Mouse (Mus musculus) testis, adult 2 months (tissue): ENCODE results near the gene Prr3. TPM values are rescaled to one million over a fixed set of nuclear protein-coding genes. Genes with fewer than 3 reads are reported as not detected.
A peak's percentile ranks its signal among the peaks of the same experiment; 100 is the strongest.

Experiments
- H3K27ac ChIP-seq: fragments of 200-500 bp; 2 replicates; pipeline ENCODE4 v1.5.1; 2012; ENCODE audit warnings: low read depth, low read length; ENCODE audit not compliant: control insufficient read depth, insufficient read depth
- H3K27me3 ChIP-seq: fragments of 200-500 bp; 2 replicates; pipeline ENCODE4 v1.6.1; 2012; ENCODE audit warnings: mild to moderate bottlenecking, low read length, moderate library complexity; ENCODE audit not compliant: control insufficient read depth, insufficient read depth
- H3K36me3 ChIP-seq: fragments of 200-500 bp; 2 replicates; pipeline ENCODE4 v1.6.1; 2012; ENCODE audit warnings: mild to moderate bottlenecking, low read length; ENCODE audit not compliant: control insufficient read depth, insufficient read depth
- H3K4me1 ChIP-seq: fragments of 200-500 bp; 2 replicates; pipeline ENCODE4 v1.6.1; 2012; ENCODE audit warnings: low read length; ENCODE audit not compliant: control insufficient read depth, insufficient read depth
- H3K4me3 ChIP-seq: fragments of 200-500 bp; 2 replicates; pipeline ENCODE4 v1.5.1; 2012; ENCODE audit warnings: low read depth, mild to moderate bottlenecking, low read length, moderate library complexity, mixed read lengths; ENCODE audit not compliant: control insufficient read depth
- CTCF ChIP-seq: fragments of 200-500 bp; IDR thresholded peaks from 2 replicates; pipeline ENCODE4 v1.5.1; 2012; ENCODE audit warnings: low read depth, mild to moderate bottlenecking, inconsistent platforms, low read length, moderate library complexity; ENCODE audit not compliant: control insufficient read depth, insufficient read depth, insufficient replicate concordance
- POLR2A ChIP-seq: fragments of 200-500 bp; IDR thresholded peaks from 2 replicates; pipeline ENCODE4 v1.6.1; 2012; ENCODE audit warnings: low read depth, mild to moderate bottlenecking, inconsistent platforms, low read length, moderate library complexity; ENCODE audit not compliant: control insufficient read depth
- polyA plus RNA-seq: library from polyadenylated mRNA; depleted of rRNA; stranded (reverse); fragments of >200 nt; gene quantifications from 2 replicates; pipeline ENCODE4 v1.2.3, GENCODE M21; 2012

Prr3 gene
- polyA plus RNA-seq, 1 experiment = 35.7 TPM

- Histone ChIP-seq H3K36me3 (peaks cover 2% of the 10 kb centered on the region; the same call in 1 of the 2 replicates), H3K27ac (no peak overlapping the region), H3K4me3 (no peak overlapping the region), H3K27me3 (no peaks in the 10 kb centered on the region), H3K4me1 (no peaks in the 10 kb centered on the region)
- TF ChIP-seq CTCF (no peak), POLR2A (no peak)
Observed at GRCm38 (mm10) chr17:35991781-35992180, 11.7 kb upstream of the Prr3 start.

- no peak overlapping the region for H3K27ac ChIP-seq
- H3K36me3 ChIP-seq = peaks cover 14% of the 10 kb centered on the region
- no peak for TF ChIP-seq POLR2A
- TF ChIP-seq CTCF = no peak
- H3K4me3 ChIP-seq = no peak overlapping the region
- no peaks in the 10 kb centered on the region for H3K27me3 ChIP-seq
- peaks cover 8% of the 10 kb centered on the region for H3K4me1 ChIP-seq
Observed at GRCm38 (mm10) chr17:35981776-35982175, 1.7 kb upstream of the Prr3 start.

- H3K4me3 ChIP-seq = peak overlapping the region; percentile 95
- peak overlapping the region; percentile 90 for H3K27ac ChIP-seq
- no peaks in the 10 kb centered on the region for H3K27me3 ChIP-seq
- TF ChIP-seq POLR2A = no peak; the same call in 1 of the 2 replicates
- peaks cover 8% of the 10 kb centered on the region for H3K4me1 ChIP-seq
- peaks cover 14% of the 10 kb centered on the region for H3K36me3 ChIP-seq
Observed at GRCm38 (mm10) chr17:35980363-35980754, 323 bp upstream of the Prr3 start.

GRCm38 (mm10) chr17:35978811-35979400, 1.1 kb downstream of the Prr3 start:
- peak overlapping the region; percentile 92 for H3K27ac ChIP-seq
- peaks cover 8% of the 10 kb centered on the region for H3K4me1 ChIP-seq
- no peaks in the 10 kb centered on the region for H3K27me3 ChIP-seq
- H3K4me3 ChIP-seq = peak overlapping the region; percentile 95
- TF ChIP-seq CTCF = no peak
- TF ChIP-seq POLR2A = peak; percentile 39; the same call in 1 of the 2 replicates
- peaks cover 11% of the 10 kb centered on the region for H3K36me3 ChIP-seq

- H3K36me3 ChIP-seq = no peaks in the 10 kb centered on the region; the same call in 1 of the 2 replicates
- no peaks in the 10 kb centered on the region for H3K27me3 ChIP-seq
- no peak overlapping the region for H3K4me3 ChIP-seq
Observed at GRCm38 (mm10) chr17:35972131-35972530, 7.9 kb downstream of the Prr3 start.

GRCm38 (mm10) chr17:35969418-35970389, 10.3 kb downstream of the Prr3 start, which contains the start of gene Abcf1:
TSS of gene Abcf1 (minus strand) at chr17:35969761.
- peak within 1 kb of the TSS; percentile 92 for H3K4me3 ChIP-seq
- TF ChIP-seq POLR2A (peak; percentile 83), CTCF (0 out of 2 replicates have a peak, but pooled peaks have one; percentile 5)
- no peaks in the 10 kb centered on the region for H3K27me3 ChIP-seq
- no peaks in the 10 kb centered on the region; the same call in 1 of the 2 replicates for H3K36me3 ChIP-seq
- peak within 1 kb of the TSS; percentile 77 for H3K27ac ChIP-seq
- H3K4me1 ChIP-seq = peaks cover 2% of the 10 kb centered on the region

More at GRCm38 (mm10) chr17:35972131-35972530, 7.9 kb downstream of the Prr3 start:
- H3K4me1 ChIP-seq = no peaks in the 10 kb centered on the region; the same call in none of the 2 replicates
- TF ChIP-seq POLR2A (no peak), CTCF (no peak)
- H3K27ac ChIP-seq = no peak overlapping the region

- Histone ChIP-seq H3K4me3 (no peak overlapping the region), H3K4me1 (peaks cover 2% of the 10 kb centered on the region), H3K36me3 (0 out of 2 replicates have a peak, but pooled peaks cover 2% of the 10 kb centered on the region), H3K27me3 (no peaks in the 10 kb centered on the region), H3K27ac (no peak overlapping the region)
- TF ChIP-seq POLR2A (no peak), CTCF (no peak)
Observed at GRCm38 (mm10) chr17:35967621-35968020, 12.4 kb downstream of the Prr3 start.
